In genomic region chr8:91612387-91613130, GRCm38 (mm10) we compare ENCODE assay signal across 14 mouse cellular contexts.
DNase-seq lines count a peak whose midpoint lies in the region; ATAC-seq and TF ChIP-seq lines count a peak whose summit lies in the region.
"Had no signal": no experiment of that assay in that cellular context is flagged by ENCODE, and none has a peak within 500 bp of the region (broad histone marks: within the 10 kb centered on the region; RNA-seq: fewer than 3 reads in every experiment).

No protein-coding gene starts in this region.

- no peaks in the 10 kb centered on the region; the same call in 1 of the 2 replicates for H3K27me3 ChIP-seq in heart, embryonic 10.5 days (ENCODE audit: insufficient read depth, poor library complexity, severe bottlenecking)
- no peaks in the 10 kb centered on the region for H3K27me3 ChIP-seq in heart, embryonic 12.5 days (replicated peaks)
- H3K27me3 ChIP-seq in midbrain, embryonic 13.5 days = peaks cover 33% of the 10 kb centered on the region
- H3K27me3 ChIP-seq: heart, embryonic 15.5 days had no signal

- H3K27ac ChIP-seq in heart, embryonic 10.5 days = 0 out of 2 replicates have a peak overlapping the region, but pooled peaks have one; percentile 33
- no peak overlapping the region for H3K27ac ChIP-seq in heart, embryonic 12.5 days (ENCODE audit: poor library complexity, severe bottlenecking)
- peak overlapping the region; percentile 60 for H3K27ac ChIP-seq in midbrain, embryonic 13.5 days
- H3K27ac ChIP-seq: embryonic facial prominence, embryonic 15.5 days; gastrocnemius, adult 2 months; heart, embryonic 15.5 days; limb, embryonic 15.5 days had no signal

- no peak for TF ChIP-seq POLR2A in brain, embryonic 14.5 days (IDR thresholded peaks at IDR 0.05; ENCODE audit: borderline replicate concordance, extremely low read depth, insufficient read depth, insufficient read length, poor library complexity, severe bottlenecking)

- no peaks in the 10 kb centered on the region for H3K9me3 ChIP-seq in heart, embryonic 10.5 days
- no peaks in the 10 kb centered on the region for H3K9me3 ChIP-seq in heart, embryonic 12.5 days (replicated peaks)
- no peaks in the 10 kb centered on the region for H3K9me3 ChIP-seq in midbrain, embryonic 13.5 days
- H3K9me3 ChIP-seq: embryonic facial prominence, embryonic 15.5 days; heart, embryonic 15.5 days; limb, embryonic 15.5 days had no signal

- WGBS in heart, embryonic 10.5 days = 68% methylated on average over 18 of the region's 18 CpGs
- 60% methylated on average over 18 of the region's 18 CpGs for WGBS in heart, embryonic 12.5 days
- 31% methylated on average over 18 of the region's 18 CpGs for WGBS in midbrain, embryonic 13.5 days

- H3K36me3 ChIP-seq in heart, embryonic 10.5 days = no peaks in the 10 kb centered on the region
- H3K36me3 ChIP-seq in heart, embryonic 12.5 days = no peaks in the 10 kb centered on the region
- no peaks in the 10 kb centered on the region for H3K36me3 ChIP-seq in midbrain, embryonic 13.5 days
- H3K36me3 ChIP-seq: embryonic facial prominence, embryonic 15.5 days; heart, embryonic 15.5 days; limb, embryonic 15.5 days had no signal

- no peak overlapping the region for H3K9ac ChIP-seq in heart, embryonic 12.5 days
- H3K9ac ChIP-seq in midbrain, embryonic 13.5 days (replicated peaks) = no peak overlapping the region; the same call in 1 of the 2 replicates
- H3K9ac ChIP-seq: embryonic facial prominence, embryonic 15.5 days; heart, embryonic 15.5 days; limb, embryonic 15.5 days had no signal

- no peak overlapping the region for H3K4me3 ChIP-seq in heart, embryonic 10.5 days
- H3K4me3 ChIP-seq in heart, embryonic 12.5 days = no peak overlapping the region
- H3K4me3 ChIP-seq in midbrain, embryonic 13.5 days (replicated peaks) = no peak overlapping the region
- H3K4me3 ChIP-seq: embryonic facial prominence, embryonic 15.5 days; gastrocnemius, adult 2 months; heart, embryonic 15.5 days; limb, embryonic 15.5 days had no signal

- no peak for DNase-seq in heart, embryonic 10.5 days (ENCODE audit: low spot score)
- DNase-seq in brain, embryonic 14.5 days (ENCODE audit: low read depth) = peak; percentile 81
- peak; percentile 65 for DNase-seq in forelimb bud, embryonic 11.5 days (ENCODE audit: low read depth, low spot score)
- DNase-seq in heart, adult 18-20 months = no peak
- DNase-seq in ovary, postnatal 36 days (ENCODE audit: low spot score) = no peak
- DNase-seq in urinary bladder, postnatal 25 days (ENCODE audit: low spot score) = no peak
- DNase-seq: cerebellum, adult 2 months; gastrocnemius, adult 2 months had no signal

- H3K4me2 ChIP-seq in heart, embryonic 12.5 days = no peak overlapping the region
- H3K4me2 ChIP-seq in midbrain, embryonic 13.5 days (replicated peaks) = peak overlapping the region; percentile 29
- H3K4me2 ChIP-seq: embryonic facial prominence, embryonic 15.5 days; heart, embryonic 15.5 days; limb, embryonic 15.5 days had no signal

- no peak for ATAC-seq in heart, embryonic 12.5 days (ENCODE audit: insufficient number of reproducible peaks, low FRiP score)
- peak; percentile 34 for ATAC-seq in midbrain, embryonic 13.5 days
- ATAC-seq: lung, postnatal 0 days had no signal

- TF ChIP-seq CTCF in brain, embryonic 14.5 days (IDR thresholded peaks at IDR 0.05; ENCODE audit: borderline replicate concordance, extremely low read depth, insufficient read depth, insufficient read length) = no peak

- H3K4me1 ChIP-seq in heart, embryonic 10.5 days = peaks cover 35% of the 10 kb centered on the region
- peaks cover 28% of the 10 kb centered on the region for H3K4me1 ChIP-seq in heart, embryonic 12.5 days (replicated peaks)
- peaks cover 59% of the 10 kb centered on the region for H3K4me1 ChIP-seq in midbrain, embryonic 13.5 days (replicated peaks)

Comparison
In these comparisons a context has a peak if more than half of its experiments do, and no peak if none do; other contexts are left out.
1. DNase-seq: peak in brain, embryonic 14.5 days (single experiment) and forelimb bud, embryonic 11.5 days (single experiment); none in heart, embryonic 10.5 days (single experiment), heart, adult 18-20 months (0 of 2), ovary, postnatal 36 days (single experiment) and urinary bladder, postnatal 25 days (single experiment).